Mouse (Mus musculus): ENCODE measurements around the gene Gm10188. TPM values are rescaled to one million over a fixed set of nuclear protein-coding genes. Genes with fewer than 3 reads are reported as not detected.

The Gm10188 gene
- polyA plus RNA-seq, 1 experiment: not detected

GRCm38 (mm10) chr1:132266791-132267557 lies 37.4 kb upstream of the Gm10188 start:
- TF ChIP-seq EP300 (IDR thresholded peaks at IDR 0.05; ENCODE audit: insufficient read depth, low read depth, low read length): peak; percentile 44; the same call in 1 of the 2 replicates
- no peak for TF ChIP-seq POLR2A (IDR thresholded peaks at IDR 0.05; ENCODE audit: insufficient read depth, low read length)
- no peaks in the 10 kb centered on the region for H3K36me3 ChIP-seq (ENCODE audit: control insufficient read depth, insufficient read depth, low read length, poor library complexity, severe bottlenecking)
- H3K4me3 ChIP-seq (ENCODE audit: low read depth, low read length): peak overlapping the region; percentile 10
- H3K9ac ChIP-seq (ENCODE audit: low read depth, poor library complexity, severe bottlenecking): no peak overlapping the region
- no peaks in the 10 kb centered on the region for H3K9me3 ChIP-seq (replicated peaks; ENCODE audit: control insufficient read depth, insufficient read depth, low read length, poor library complexity, severe bottlenecking)
- H3K4me1 ChIP-seq (ENCODE audit: control insufficient read depth, insufficient read depth, low read length): peaks cover 10% of the 10 kb centered on the region
- H3K27ac ChIP-seq (ENCODE audit: insufficient read depth, low read length): peak overlapping the region; percentile 93
- H3K27me3 ChIP-seq (ENCODE audit: control insufficient read depth, insufficient read depth, low read length, poor library complexity, severe bottlenecking): no peaks in the 10 kb centered on the region

- H3K4me1 ChIP-seq (ENCODE audit: control insufficient read depth, insufficient read depth, low read length): peaks cover 10% of the 10 kb centered on the region
- H3K4me3 ChIP-seq (ENCODE audit: low read depth, low read length): no peak overlapping the region
These were observed 36.4 kb upstream of the Gm10188 start for GRCm38 (mm10) chr1:132265936-132266335.

GRCm38 (mm10) chr1:132265211-132265859 lies 35.8 kb upstream of the Gm10188 start:
- Histone ChIP-seq H3K9ac (ENCODE audit: low read depth, poor library complexity, severe bottlenecking) (peak overlapping the region; percentile 33), H3K36me3 (ENCODE audit: control insufficient read depth, insufficient read depth, low read length, poor library complexity, severe bottlenecking) (no peaks in the 10 kb centered on the region), H3K27ac (ENCODE audit: insufficient read depth, low read length) (peak overlapping the region; percentile 92), H3K4me1 (ENCODE audit: control insufficient read depth, insufficient read depth, low read length) (peaks cover 10% of the 10 kb centered on the region), H3K27me3 (ENCODE audit: control insufficient read depth, insufficient read depth, low read length, poor library complexity, severe bottlenecking) (no peaks in the 10 kb centered on the region), H3K9me3 (replicated peaks; ENCODE audit: control insufficient read depth, insufficient read depth, low read length, poor library complexity, severe bottlenecking) (no peaks in the 10 kb centered on the region), H3K4me3 (ENCODE audit: low read depth, low read length) (peak overlapping the region; percentile 1; the same call in 1 of the 2 replicates)
- TF ChIP-seq CTCF (IDR thresholded peaks at IDR 0.05; ENCODE audit: low read depth, low read length) (no peak), EP300 (IDR thresholded peaks at IDR 0.05; ENCODE audit: insufficient read depth, low read depth, low read length) (0 out of 2 replicates have a peak, but pooled peaks have one; percentile 30), POLR2A (IDR thresholded peaks at IDR 0.05; ENCODE audit: insufficient read depth, low read length) (peak; percentile 9)

More at GRCm38 (mm10) chr1:132265936-132266335, 36.4 kb upstream of the Gm10188 start:
- Histone ChIP-seq H3K27ac (ENCODE audit: insufficient read depth, low read length) (peak overlapping the region; percentile 90), H3K9ac (ENCODE audit: low read depth, poor library complexity, severe bottlenecking) (peak overlapping the region; percentile 43), H3K27me3 (ENCODE audit: control insufficient read depth, insufficient read depth, low read length, poor library complexity, severe bottlenecking) (no peaks in the 10 kb centered on the region), H3K9me3 (replicated peaks; ENCODE audit: control insufficient read depth, insufficient read depth, low read length, poor library complexity, severe bottlenecking) (no peaks in the 10 kb centered on the region), H3K36me3 (ENCODE audit: control insufficient read depth, insufficient read depth, low read length, poor library complexity, severe bottlenecking) (no peaks in the 10 kb centered on the region)
- TF ChIP-seq EP300 (IDR thresholded peaks at IDR 0.05; ENCODE audit: insufficient read depth, low read depth, low read length): no peak
- TF ChIP-seq POLR2A (IDR thresholded peaks at IDR 0.05; ENCODE audit: insufficient read depth, low read length): no peak
- no peak for TF ChIP-seq CTCF (IDR thresholded peaks at IDR 0.05; ENCODE audit: low read depth, low read length)

- H3K9ac ChIP-seq (ENCODE audit: low read depth, poor library complexity, severe bottlenecking): peak overlapping the region; percentile 33
- peaks cover 10% of the 10 kb centered on the region for H3K4me1 ChIP-seq (ENCODE audit: control insufficient read depth, insufficient read depth, low read length)
- no peak for TF ChIP-seq CTCF (IDR thresholded peaks at IDR 0.05; ENCODE audit: low read depth, low read length)
- no peak for TF ChIP-seq POLR2A (IDR thresholded peaks at IDR 0.05; ENCODE audit: insufficient read depth, low read length)
- TF ChIP-seq EP300 (IDR thresholded peaks at IDR 0.05; ENCODE audit: insufficient read depth, low read depth, low read length): peak; percentile 78
These were observed 35.0 kb upstream of the Gm10188 start for GRCm38 (mm10) chr1:132264577-132264976.

GRCm38 (mm10) chr1:132263618-132264017 lies 34.1 kb upstream of the Gm10188 start:
- no peak for TF ChIP-seq POLR2A (IDR thresholded peaks at IDR 0.05; ENCODE audit: insufficient read depth, low read length)
- TF ChIP-seq EP300 (IDR thresholded peaks at IDR 0.05; ENCODE audit: insufficient read depth, low read depth, low read length): peak; percentile 17; the same call in 1 of the 2 replicates
- TF ChIP-seq CTCF (IDR thresholded peaks at IDR 0.05; ENCODE audit: low read depth, low read length): no peak
- no peaks in the 10 kb centered on the region for H3K27me3 ChIP-seq (ENCODE audit: control insufficient read depth, insufficient read depth, low read length, poor library complexity, severe bottlenecking)
- peak overlapping the region; percentile 33 for H3K9ac ChIP-seq (ENCODE audit: low read depth, poor library complexity, severe bottlenecking)
- peak overlapping the region; percentile 1; the same call in 1 of the 2 replicates for H3K4me3 ChIP-seq (ENCODE audit: low read depth, low read length)
- no peaks in the 10 kb centered on the region for H3K36me3 ChIP-seq (ENCODE audit: control insufficient read depth, insufficient read depth, low read length, poor library complexity, severe bottlenecking)
- peak overlapping the region; percentile 92 for H3K27ac ChIP-seq (ENCODE audit: insufficient read depth, low read length)
- peaks cover 10% of the 10 kb centered on the region for H3K4me1 ChIP-seq (ENCODE audit: control insufficient read depth, insufficient read depth, low read length)
- H3K9me3 ChIP-seq (replicated peaks; ENCODE audit: control insufficient read depth, insufficient read depth, low read length, poor library complexity, severe bottlenecking): no peaks in the 10 kb centered on the region

More at GRCm38 (mm10) chr1:132264577-132264976, 35.0 kb upstream of the Gm10188 start:
- peak overlapping the region; percentile 92 for H3K27ac ChIP-seq (ENCODE audit: insufficient read depth, low read length)
- H3K27me3 ChIP-seq (ENCODE audit: control insufficient read depth, insufficient read depth, low read length, poor library complexity, severe bottlenecking): no peaks in the 10 kb centered on the region
- no peaks in the 10 kb centered on the region for H3K36me3 ChIP-seq (ENCODE audit: control insufficient read depth, insufficient read depth, low read length, poor library complexity, severe bottlenecking)
- H3K4me3 ChIP-seq (ENCODE audit: low read depth, low read length): no peak overlapping the region
- no peaks in the 10 kb centered on the region for H3K9me3 ChIP-seq (replicated peaks; ENCODE audit: control insufficient read depth, insufficient read depth, low read length, poor library complexity, severe bottlenecking)

Data from ES-Bruce4 (cell line).